Mouse (Mus musculus): Measurements from ENCODE around the gene Skint4.

Skint4 gene

GRCm38 (mm10) chr4:112071716-112072115, at the start of gene Skint4:
Gene Skint4 (plus strand): TSS chr4:112072016.
- no peak for DNase-seq (ENCODE audit: low spot score in 2 of 2)
